Mouse (Mus musculus) thymus, postnatal 10 days (tissue): ENCODE results near the gene Galm.
A peak's percentile ranks its signal among the peaks of the same experiment; 100 is the strongest.

Experiments used
- DNase-seq, 2 experiments: peaks; one replicate each; pipeline ENCODE4 v3.0.0; 2021; ENCODE audit warnings: low spot score in 2 of 2

Galm gene

GRCm38 (mm10) chr17:80128476-80128990, 1.3 kb downstream of the Galm start:
- DNase-seq, result no peak

DNA sequence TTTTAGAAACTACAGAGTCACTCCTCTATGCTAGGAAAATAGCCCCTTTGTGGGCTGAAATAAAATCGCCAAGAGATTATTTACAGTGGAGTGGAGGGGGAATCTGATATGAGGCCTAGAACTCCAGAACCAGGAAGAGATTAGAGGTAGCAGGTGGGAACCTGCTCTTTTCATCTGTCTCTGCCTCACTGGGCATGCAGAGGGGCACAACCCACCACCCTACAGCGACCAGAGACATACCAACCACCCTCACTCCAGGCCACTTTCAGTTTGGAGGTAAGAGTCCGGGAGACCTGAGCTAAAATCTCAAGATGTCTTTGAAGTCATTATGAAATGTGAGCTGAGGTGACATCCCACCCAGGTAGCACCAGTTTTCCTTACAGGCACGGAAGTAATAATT, 2.1 kb downstream of the Galm start:
- DNase-seq, result no peak

- DNase-seq, result no peak
Measured at GRCm38 (mm10) chr17:80130718-80131430, 3.6 kb downstream of the Galm start.

DNA sequence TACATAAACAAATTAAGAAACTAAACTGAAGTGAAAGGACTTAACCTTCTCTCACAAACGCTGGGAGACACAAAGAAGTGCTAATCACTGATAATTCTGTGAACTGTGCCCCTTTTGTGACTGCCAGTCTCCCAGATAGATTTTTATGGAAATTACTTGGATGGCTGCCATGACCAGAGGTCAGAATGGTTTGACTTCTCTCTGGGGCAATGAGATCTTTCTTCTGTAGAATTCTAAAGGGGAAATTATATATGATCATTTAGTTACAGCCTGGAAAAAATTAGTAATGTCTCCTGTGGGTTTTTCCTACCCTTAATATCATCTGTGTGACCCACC, 4.1 kb downstream of the Galm start:
- DNase-seq, result no peak

GRCm38 (mm10) chr17:80131838-80132237, 4.6 kb downstream of the Galm start:
- DNase-seq, result no peak

DNA sequence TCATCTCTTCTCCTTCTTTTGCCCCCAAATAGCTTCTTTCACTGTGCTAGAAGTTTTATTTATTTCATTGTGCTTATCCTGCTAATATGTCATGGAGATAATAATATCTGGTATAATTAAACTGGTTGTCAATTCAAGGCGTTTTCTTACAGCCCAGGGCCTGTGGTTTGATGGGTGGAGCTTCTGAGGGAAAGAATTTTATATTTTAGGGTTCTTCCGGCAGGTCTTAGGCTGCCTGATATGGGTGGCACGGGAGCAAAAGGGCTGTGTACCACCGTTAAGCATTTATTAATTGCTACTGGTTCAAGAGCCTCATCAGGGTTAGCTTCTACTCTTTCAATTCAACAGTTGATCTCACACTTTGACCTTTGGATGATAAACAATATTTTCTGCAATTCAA, 5.2 kb downstream of the Galm start:
- DNase-seq, result no peak

GRCm38 (mm10) chr17:80138434-80139162, 11.3 kb downstream of the Galm start:
- DNase-seq, result no peak

DNA sequence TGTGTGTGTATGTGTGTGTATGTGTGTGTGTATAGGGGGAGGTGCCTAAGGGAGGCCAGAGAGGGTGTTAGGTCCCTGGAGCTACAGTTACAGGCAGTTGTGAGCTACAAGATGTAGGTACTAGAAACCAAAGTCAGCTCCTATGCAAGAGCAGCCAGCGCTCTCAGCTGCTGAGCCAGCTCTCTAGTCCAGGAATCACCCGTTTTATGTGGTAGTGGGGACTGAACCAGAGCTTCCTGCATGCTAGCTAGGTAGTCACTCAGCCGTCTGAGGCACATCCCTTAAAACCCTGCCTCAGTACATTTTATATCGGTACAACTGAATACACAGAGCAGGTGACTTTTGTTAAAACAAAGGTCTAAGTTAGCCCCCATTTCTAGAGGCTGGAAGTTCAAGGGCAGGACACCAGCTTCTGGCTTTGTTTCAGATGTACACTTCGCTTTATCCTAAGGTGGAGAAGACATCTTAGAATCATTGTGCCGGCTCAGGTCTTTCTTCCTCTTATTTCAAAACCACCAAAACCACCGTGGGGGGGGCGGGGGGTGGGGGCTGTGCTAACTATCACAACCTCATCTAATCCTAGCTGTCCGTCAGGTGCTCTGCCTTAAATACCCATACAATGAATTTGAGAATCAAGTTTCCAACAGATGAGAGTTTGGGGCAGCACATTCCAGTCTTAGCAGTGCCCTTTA, 12.6 kb downstream of the Galm start:
- DNase-seq, result peak in 1 of 2 experiments; percentile 51

- no peak for DNase-seq
Measured at GRCm38 (mm10) chr17:80143478-80144232, 16.4 kb downstream of the Galm start.

GRCm38 (mm10) chr17:80145210-80145609, 17.9 kb downstream of the Galm start:
- DNase-seq, result no peak

DNA sequence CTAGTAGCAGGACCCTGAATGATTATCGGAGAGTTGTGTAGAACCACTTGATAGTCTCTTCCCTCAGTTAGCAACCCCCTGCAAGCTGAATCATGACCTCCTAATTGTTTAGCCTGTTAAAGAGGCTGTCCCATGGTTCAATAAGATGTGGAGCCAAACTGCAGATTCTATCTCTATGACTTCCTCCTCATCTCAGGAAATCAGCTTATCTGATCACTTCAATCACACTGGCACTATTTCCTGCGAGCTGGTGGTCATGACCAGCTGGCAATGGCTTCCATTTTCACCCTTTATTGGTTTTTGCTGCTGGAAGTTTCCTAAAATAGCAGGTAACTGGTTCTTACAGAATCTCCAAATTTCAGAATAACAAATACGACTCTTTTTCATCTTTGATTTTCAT, 18.5 kb downstream of the Galm start:
- DNase-seq, result no peak

DNA sequence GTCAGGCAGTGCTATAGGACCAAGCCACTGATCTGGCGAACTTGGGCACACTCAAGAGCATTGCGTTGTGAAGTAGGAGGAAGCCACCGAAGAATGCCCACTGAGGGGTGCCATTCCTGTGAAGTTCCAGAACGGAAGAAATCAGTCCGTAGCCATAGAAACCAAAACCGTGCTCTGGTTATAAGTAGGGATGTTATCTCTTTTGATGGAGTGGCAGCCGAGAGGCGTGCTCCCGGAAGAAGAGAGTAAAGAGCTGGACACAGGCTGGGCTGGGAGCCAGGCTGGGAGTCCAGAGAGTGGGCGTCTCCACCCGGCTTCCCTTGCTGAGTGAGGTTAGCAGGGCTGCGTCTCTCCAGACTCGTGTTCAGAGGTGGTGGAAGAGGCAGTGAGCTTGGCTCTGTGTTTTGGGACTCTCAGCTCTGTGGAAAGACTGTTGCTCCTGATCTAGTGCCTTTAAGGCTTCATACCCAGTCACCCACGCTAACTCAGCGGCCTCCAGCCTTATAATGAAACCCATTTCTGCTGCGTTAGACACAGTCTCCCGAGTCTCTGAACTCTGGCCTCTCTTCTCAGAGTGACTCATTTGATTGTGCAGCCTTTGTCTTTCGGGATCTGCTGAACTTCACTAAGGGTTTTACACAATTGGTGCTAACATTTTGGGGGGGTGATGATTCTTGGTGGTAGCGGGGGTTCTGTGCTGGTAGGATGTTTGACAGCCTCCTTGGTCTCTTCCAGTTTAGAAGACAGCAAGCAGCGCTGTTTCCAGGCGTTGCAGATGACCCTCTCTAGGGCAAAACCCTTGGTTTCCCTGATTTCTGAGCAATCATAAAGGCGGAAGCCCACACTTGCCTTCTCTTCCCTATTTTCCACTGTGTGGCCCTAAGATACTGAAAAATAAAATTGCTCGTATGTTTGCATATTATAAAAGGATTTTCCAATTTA, 21.1 kb downstream of the Galm start:
- no peak for DNase-seq

GRCm38 (mm10) chr17:80148995-80149388, 21.7 kb downstream of the Galm start:
- DNase-seq, result no peak

GRCm38 (mm10) chr17:80151353-80151752, 24.1 kb downstream of the Galm start:
- DNase-seq, result no peak

DNA sequence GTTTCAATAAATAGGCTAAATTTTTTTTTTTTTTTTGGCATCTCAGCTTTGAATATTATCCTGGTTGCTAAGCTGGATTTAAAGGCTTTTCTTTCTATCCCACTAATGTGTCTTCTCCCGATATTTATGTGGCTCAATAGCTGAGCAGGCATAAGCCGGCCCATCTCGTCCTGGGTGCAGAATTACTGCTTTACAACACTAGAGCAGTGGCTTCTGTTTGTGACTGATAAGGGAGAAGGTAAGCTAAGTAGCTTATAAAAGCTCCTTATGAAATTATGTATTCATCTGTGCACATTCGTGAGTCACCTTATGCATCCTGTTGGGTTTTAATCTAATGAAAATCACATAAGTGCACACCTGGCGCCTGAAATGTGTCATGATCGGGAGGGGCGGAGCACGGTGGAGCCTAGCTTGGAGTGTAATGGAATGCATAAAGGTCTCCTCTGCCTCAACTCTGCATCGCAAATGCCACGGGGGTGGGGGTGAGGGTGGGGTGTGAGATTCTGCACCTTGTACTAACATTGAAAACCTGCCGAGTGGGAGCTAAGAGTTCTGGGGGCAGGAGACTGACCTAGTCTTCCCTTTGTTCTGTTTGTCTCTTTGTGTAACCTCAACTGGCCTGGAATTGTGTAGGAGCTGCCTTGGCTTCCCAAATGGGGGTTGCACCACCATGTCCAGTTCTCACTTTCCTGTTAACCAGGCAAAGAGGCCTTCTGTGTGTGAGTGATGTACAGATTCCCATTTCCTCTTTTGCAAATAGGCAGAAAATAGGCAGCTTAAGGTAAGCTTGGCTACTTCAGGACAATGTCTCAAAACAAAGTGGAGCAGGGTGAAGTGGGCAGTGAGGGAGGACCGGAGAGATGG, 25.7 kb downstream of the Galm start:
- no peak for DNase-seq

- no peak for DNase-seq
Measured at GRCm38 (mm10) chr17:80153631-80154030, 26.4 kb downstream of the Galm start.

DNA sequence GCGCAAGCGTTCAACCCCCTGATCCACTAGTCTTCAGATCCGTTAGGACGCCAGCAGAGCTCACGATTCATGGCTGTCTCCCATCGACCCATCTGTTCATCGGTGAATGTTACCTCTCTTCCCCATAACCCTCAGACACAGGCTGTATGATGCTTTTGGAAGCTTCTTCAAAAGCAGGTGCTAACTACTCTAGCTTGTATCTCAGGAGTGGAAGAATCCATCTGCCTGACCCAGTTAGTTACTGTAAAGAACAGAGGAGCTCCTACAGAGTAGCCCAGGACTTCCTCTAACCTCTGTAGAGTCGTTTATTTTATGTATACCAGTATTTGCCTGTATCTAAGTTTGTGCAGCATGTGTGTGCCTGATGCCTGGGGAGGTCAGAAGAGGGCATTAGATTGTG, 29.6 kb downstream of the Galm start:
- DNase-seq, result no peak

DNA sequence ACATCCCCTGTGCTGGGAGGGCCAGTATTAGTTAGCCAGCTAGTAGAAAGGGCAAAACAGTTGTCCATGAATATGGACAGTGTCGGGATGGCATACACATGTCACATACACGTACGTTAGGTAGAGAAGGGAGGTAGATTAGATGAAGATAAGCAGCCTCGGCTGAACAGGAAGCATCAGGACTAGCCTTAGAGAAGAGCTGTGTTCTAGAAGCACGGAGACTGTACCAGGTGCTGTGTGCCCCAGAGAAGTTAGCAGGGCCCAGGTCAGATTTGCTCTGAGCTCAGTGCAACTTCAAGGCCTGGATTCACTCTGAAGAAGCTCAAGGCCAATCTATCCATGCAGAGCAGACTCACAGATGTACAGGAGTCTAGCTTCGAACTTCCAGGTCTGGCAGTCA, 30.2 kb downstream of the Galm start:
- DNase-seq, result peak in 1 of 2 experiments; percentile 21

- DNase-seq, result no peak
Measured at GRCm38 (mm10) chr17:80160454-80160853, 33.2 kb downstream of the Galm start.

- DNase-seq, result no peak
Measured at GRCm38 (mm10) chr17:80163991-80164390, 36.7 kb downstream of the Galm start.
